Mouse (Mus musculus) testis, adult 2 months (tissue): ENCODE data around the gene Zfp92. TPM values are rescaled to one million over a fixed set of nuclear protein-coding genes. Genes with fewer than 3 reads are reported as not detected.

Experiments used
- H3K27ac ChIP-seq: fragments of 200-500 bp; 2 replicates; pipeline ENCODE4 v1.5.1; 2012; ENCODE audit warnings: low read depth, low read length; ENCODE audit not compliant: control insufficient read depth, insufficient read depth
- H3K27me3 ChIP-seq: fragments of 200-500 bp; 2 replicates; pipeline ENCODE4 v1.6.1; 2012; ENCODE audit warnings: mild to moderate bottlenecking, low read length, moderate library complexity; ENCODE audit not compliant: control insufficient read depth, insufficient read depth
- H3K36me3 ChIP-seq: fragments of 200-500 bp; 2 replicates; pipeline ENCODE4 v1.6.1; 2012; ENCODE audit warnings: mild to moderate bottlenecking, low read length; ENCODE audit not compliant: control insufficient read depth, insufficient read depth
- H3K4me1 ChIP-seq: fragments of 200-500 bp; 2 replicates; pipeline ENCODE4 v1.6.1; 2012; ENCODE audit warnings: low read length; ENCODE audit not compliant: control insufficient read depth, insufficient read depth
- H3K4me3 ChIP-seq: fragments of 200-500 bp; 2 replicates; pipeline ENCODE4 v1.5.1; 2012; ENCODE audit warnings: low read depth, mild to moderate bottlenecking, low read length, moderate library complexity, mixed read lengths; ENCODE audit not compliant: control insufficient read depth
- CTCF ChIP-seq: fragments of 200-500 bp; IDR thresholded peaks from 2 replicates; pipeline ENCODE4 v1.5.1; 2012; ENCODE audit warnings: low read depth, mild to moderate bottlenecking, inconsistent platforms, low read length, moderate library complexity; ENCODE audit not compliant: control insufficient read depth, insufficient read depth, insufficient replicate concordance
- POLR2A ChIP-seq: fragments of 200-500 bp; IDR thresholded peaks from 2 replicates; pipeline ENCODE4 v1.6.1; 2012; ENCODE audit warnings: low read depth, mild to moderate bottlenecking, inconsistent platforms, low read length, moderate library complexity; ENCODE audit not compliant: control insufficient read depth
- polyA plus RNA-seq: library from polyadenylated mRNA; depleted of rRNA; stranded (reverse); fragments of >200 nt; gene quantifications from 2 replicates; pipeline ENCODE4 v1.2.3, GENCODE M21; 2012

The Zfp92 gene
- polyA plus RNA-seq, 1 experiment = 0.14 TPM

DNA sequence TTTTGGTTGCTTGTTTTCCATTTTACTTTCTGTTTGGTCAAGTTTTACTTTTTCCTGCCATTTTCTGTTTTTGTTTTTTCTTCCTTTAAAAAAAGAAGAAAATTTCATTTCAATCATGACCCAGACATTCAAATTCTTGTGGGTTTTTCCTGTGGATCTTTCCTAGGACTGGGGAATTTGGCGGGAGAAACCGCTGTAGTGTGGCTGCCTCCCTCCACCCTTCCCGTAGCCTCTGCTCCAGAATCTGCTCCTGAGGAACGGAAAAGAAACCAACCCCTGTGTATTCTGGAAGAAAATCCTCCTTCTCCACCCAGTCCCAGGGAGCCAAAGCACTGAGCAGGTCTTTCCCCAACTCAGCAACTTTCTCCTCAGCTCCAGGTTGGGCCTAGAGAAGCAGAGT is 49.9 kb downstream of the Zfp92 start:
- no peak for TF ChIP-seq CTCF
- TF ChIP-seq POLR2A = no peak
- Histone ChIP-seq H3K36me3 (no peaks in the 10 kb centered on the region), H3K4me3 (no peak overlapping the region), H3K27me3 (no peaks in the 10 kb centered on the region), H3K4me1 (no peaks in the 10 kb centered on the region), H3K27ac (no peak overlapping the region)

DNA sequence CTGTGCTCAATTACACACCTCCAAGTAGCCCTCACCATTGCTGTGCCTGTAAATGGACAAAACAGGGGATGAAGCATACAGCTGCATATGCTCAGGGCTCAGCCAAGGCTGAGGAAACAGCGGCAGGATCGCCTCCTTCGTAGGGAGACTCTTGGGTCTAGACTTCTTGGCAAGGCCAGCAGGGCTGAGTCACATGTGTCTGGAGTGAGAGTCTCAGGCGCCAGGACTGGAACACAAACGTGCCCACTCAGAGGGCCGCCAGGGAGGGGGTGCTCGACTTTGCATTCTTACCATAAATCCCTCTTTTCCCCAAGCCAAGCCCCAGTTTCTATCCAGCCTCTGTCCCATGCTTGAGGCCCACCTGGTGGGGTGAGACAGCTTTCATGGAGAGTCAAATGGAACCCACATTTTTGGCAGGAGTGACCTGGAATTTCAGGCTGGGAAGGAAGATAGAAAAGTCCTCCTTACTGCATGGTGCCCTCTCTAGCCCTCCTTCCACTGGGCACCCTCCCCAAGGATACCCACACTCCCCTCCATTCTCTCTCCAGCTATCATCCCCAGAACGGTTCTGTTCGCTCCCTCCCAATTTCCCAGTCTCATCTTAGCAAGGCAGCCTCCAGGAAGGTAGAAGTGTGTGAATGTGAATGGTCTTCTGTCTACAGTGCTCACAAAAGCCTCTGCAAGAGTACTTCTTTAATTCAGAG is 54.7 kb downstream of the Zfp92 start:
- no peaks in the 10 kb centered on the region; the same call in none of the 2 replicates for H3K4me1 ChIP-seq
- H3K4me3 ChIP-seq = no peak overlapping the region
- TF ChIP-seq CTCF = no peak
- no peaks in the 10 kb centered on the region for H3K36me3 ChIP-seq
- H3K27ac ChIP-seq = no peak overlapping the region
- H3K27me3 ChIP-seq = no peaks in the 10 kb centered on the region

- H3K4me3 ChIP-seq = no peak overlapping the region
- no peaks in the 10 kb centered on the region for H3K27me3 ChIP-seq
- TF ChIP-seq POLR2A (no peak), CTCF (no peak)
- H3K36me3 ChIP-seq = no peaks in the 10 kb centered on the region
- H3K27ac ChIP-seq = 0 out of 2 replicates have a peak overlapping the region, but pooled peaks have one; percentile 36
- H3K4me1 ChIP-seq = no peaks in the 10 kb centered on the region; the same call in none of the 2 replicates
These were observed 56.7 kb downstream of the Zfp92 start for GRCm38 (mm10) chrX:73467446-73468241.

GRCm38 (mm10) chrX:73468330-73468729 is 57.4 kb downstream of the Zfp92 start:
- TF ChIP-seq CTCF (no peak), POLR2A (no peak)
- no peaks in the 10 kb centered on the region for H3K27me3 ChIP-seq
- no peaks in the 10 kb centered on the region; the same call in none of the 2 replicates for H3K4me1 ChIP-seq
- H3K4me3 ChIP-seq = no peak overlapping the region
- no peaks in the 10 kb centered on the region for H3K36me3 ChIP-seq
- H3K27ac ChIP-seq = no peak overlapping the region

DNA sequence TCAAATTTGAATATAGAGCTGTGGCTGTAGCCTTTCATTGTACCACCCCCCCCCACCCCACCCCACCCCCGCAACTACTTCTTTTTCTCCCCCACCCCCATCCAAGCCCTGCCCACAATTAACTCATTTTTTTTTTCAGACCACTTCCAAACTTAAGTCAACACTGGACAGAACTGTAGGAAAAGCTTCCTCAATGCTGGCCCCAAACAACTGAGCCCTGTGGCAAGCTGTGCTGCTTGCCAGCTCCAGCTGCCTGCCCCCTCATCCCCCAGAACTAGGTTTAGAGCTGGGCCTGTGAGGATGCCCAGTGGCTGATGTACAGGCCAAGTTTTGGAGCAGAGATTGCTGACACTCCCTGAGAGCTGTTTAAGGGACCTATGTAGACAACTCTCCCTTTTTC is 57.9 kb downstream of the Zfp92 start:
- H3K27ac ChIP-seq = peak overlapping the region; percentile 36; the same call in 1 of the 2 replicates
- H3K27me3 ChIP-seq = no peaks in the 10 kb centered on the region
- H3K4me3 ChIP-seq = no peak overlapping the region
- no peaks in the 10 kb centered on the region; the same call in none of the 2 replicates for H3K4me1 ChIP-seq
- TF ChIP-seq POLR2A (no peak), CTCF (no peak)
- no peaks in the 10 kb centered on the region for H3K36me3 ChIP-seq

GRCm38 (mm10) chrX:73471764-73472163 is 60.9 kb downstream of the Zfp92 start:
- H3K27ac ChIP-seq = no peak overlapping the region
- H3K36me3 ChIP-seq = no peaks in the 10 kb centered on the region
- TF ChIP-seq POLR2A (no peak), CTCF (no peak)
- no peak overlapping the region for H3K4me3 ChIP-seq
- no peaks in the 10 kb centered on the region for H3K27me3 ChIP-seq
- no peaks in the 10 kb centered on the region; the same call in none of the 2 replicates for H3K4me1 ChIP-seq

DNA sequence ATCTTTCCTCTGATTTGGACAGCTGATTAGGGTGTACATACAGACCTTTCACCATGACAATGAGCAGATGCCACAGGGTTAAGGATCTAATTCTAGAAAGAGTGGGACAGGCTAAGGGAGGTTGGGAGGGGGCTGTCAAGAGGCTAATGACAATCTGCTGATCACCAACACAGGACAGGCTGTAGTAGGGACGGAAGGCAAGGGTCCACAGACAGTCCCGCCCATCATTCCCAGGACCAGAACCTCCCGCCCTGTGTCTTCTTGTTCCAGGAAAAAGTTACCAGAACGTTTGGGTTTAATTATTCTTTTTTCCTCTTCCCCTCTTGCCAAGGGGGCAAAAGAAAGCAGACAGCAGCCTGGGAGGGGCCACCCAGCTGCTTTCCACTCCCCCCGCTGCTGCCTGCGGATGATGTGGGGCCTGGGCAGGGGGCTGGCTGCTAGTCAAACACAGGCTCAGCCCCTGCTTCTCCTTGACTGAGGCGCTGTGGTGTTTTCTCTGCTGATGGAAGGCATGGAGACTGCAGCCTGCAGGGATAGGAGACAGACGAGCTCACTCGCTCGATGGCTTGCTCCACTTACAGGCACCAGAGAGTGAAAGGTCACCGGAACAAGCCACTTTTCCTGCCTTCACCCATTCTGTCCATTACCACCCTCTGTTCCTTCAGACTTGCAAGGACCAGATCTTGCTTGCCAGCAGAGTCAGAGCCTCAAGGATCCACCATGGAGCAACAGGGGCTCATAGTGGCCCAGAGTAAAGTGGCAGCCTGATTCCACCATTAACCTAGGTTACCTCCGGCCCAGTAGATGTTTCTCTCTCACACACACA is 63.7 kb downstream of the Zfp92 start:
- H3K4me3 ChIP-seq = no peak overlapping the region
- TF ChIP-seq CTCF = no peak
- TF ChIP-seq POLR2A = no peak
- no peaks in the 10 kb centered on the region for H3K27me3 ChIP-seq
- H3K36me3 ChIP-seq = no peaks in the 10 kb centered on the region
- no peaks in the 10 kb centered on the region for H3K4me1 ChIP-seq
- H3K27ac ChIP-seq = 0 out of 2 replicates have a peak overlapping the region, but pooled peaks have one; percentile 29
